Mouse (Mus musculus): ENCODE measurements at regions not wholly inside any gene's neighbourhood (a gene's known extent, or its start where the extent isn't known, plus 50 kb on each side); places are given as distances from the start of the nearest gene placed in this dataset.

- TF ChIP-seq CTCF (IDR thresholded peaks at IDR 0.05; ENCODE audit: low read depth, low read length) (no peak), POLR2A (IDR thresholded peaks at IDR 0.05; ENCODE audit: extremely low read depth, insufficient read depth, low read length) (no peak)
Measured at GRCm38 (mm10) chr3:57919390-57920089, 71.7 kb upstream of the Pfn2 start.

Data from liver, adult 2 months (tissue).